Mouse (Mus musculus): ENCODE results near the gene Gcnt2. TPM values are rescaled to one million over a fixed set of nuclear protein-coding genes. Genes with fewer than 3 reads are reported as not detected.
A peak's percentile ranks its signal among the peaks of the same experiment; 100 is the strongest.
"Not testable (repeated sequence)": the region's sequence is repeated elsewhere in the genome, so short reads cannot be mapped to it uniquely, and the experiment has no call there.

The Gcnt2 gene
- polyA plus RNA-seq, 1 experiment from 2014 or later: 6.0 TPM

- 16% methylated on average over 7 of the region's 7 CpGs for WGBS
- no peak for ATAC-seq (ENCODE audit: insufficient number of reproducible peaks, low FRiP score, low TSS enrichment, low read depth)
Measured at GRCm38 (mm10) chr13:40977609-40978008, 118.1 kb downstream of the Gcnt2 start.

GRCm38 (mm10) chr13:40978652-40979051, 119.1 kb downstream of the Gcnt2 start:
- H3K4me1 ChIP-seq: no peaks in the 10 kb centered on the region
- 69% methylated on average over 4 of the region's 4 CpGs for WGBS
- no peaks in the 10 kb centered on the region for H3K36me3 ChIP-seq
- H3K27me3 ChIP-seq: no peaks in the 10 kb centered on the region
- H3K4me3 ChIP-seq (replicated peaks): no peak overlapping the region
- ATAC-seq (ENCODE audit: insufficient number of reproducible peaks, low FRiP score, low TSS enrichment, low read depth): no peak
- no peak overlapping the region for H3K4me2 ChIP-seq (replicated peaks)
- no peak overlapping the region for H3K9ac ChIP-seq
- no peaks in the 10 kb centered on the region for H3K9me3 ChIP-seq (replicated peaks)
- no peak overlapping the region for H3K27ac ChIP-seq (replicated peaks)

More at GRCm38 (mm10) chr13:40977609-40978008, 118.1 kb downstream of the Gcnt2 start:
- Histone ChIP-seq H3K9me3 (replicated peaks) (no peaks in the 10 kb centered on the region), H3K4me1 (no peaks in the 10 kb centered on the region), H3K4me2 (replicated peaks) (no peak overlapping the region), H3K27ac (replicated peaks) (no peak overlapping the region), H3K4me3 (replicated peaks) (no peak overlapping the region), H3K27me3 (no peaks in the 10 kb centered on the region), H3K9ac (no peak overlapping the region), H3K36me3 (no peaks in the 10 kb centered on the region)

GRCm38 (mm10) chr13:40979321-40979720, 119.8 kb downstream of the Gcnt2 start:
- Histone ChIP-seq H3K9me3 (replicated peaks) (no peaks in the 10 kb centered on the region), H3K36me3 (no peaks in the 10 kb centered on the region), H3K4me2 (replicated peaks) (no peak overlapping the region), H3K4me1 (no peaks in the 10 kb centered on the region), H3K4me3 (replicated peaks) (no peak overlapping the region), H3K27ac (replicated peaks) (no peak overlapping the region), H3K9ac (no peak overlapping the region), H3K27me3 (no peaks in the 10 kb centered on the region)
- 53% methylated on average over 2 of the region's 2 CpGs for WGBS
- ATAC-seq (ENCODE audit: insufficient number of reproducible peaks, low FRiP score, low TSS enrichment, low read depth): no peak

- Histone ChIP-seq H3K36me3 (no peaks in the 10 kb centered on the region), H3K9me3 (replicated peaks) (no peaks in the 10 kb centered on the region), H3K27me3 (no peaks in the 10 kb centered on the region), H3K4me3 (replicated peaks) (no peak overlapping the region), H3K4me2 (replicated peaks) (no peak overlapping the region), H3K4me1 (no peaks in the 10 kb centered on the region), H3K27ac (replicated peaks) (no peak overlapping the region), H3K9ac (no peak overlapping the region)
- WGBS: 66% methylated on average over 1 of the region's 1 CpGs
- ATAC-seq (ENCODE audit: insufficient number of reproducible peaks, low FRiP score, low TSS enrichment, low read depth): no peak
Measured at GRCm38 (mm10) chr13:40982759-40983158, 123.2 kb downstream of the Gcnt2 start.

- Histone ChIP-seq H3K9ac (no peak overlapping the region), H3K27ac (replicated peaks) (no peak overlapping the region), H3K27me3 (no peaks in the 10 kb centered on the region), H3K4me1 (no peaks in the 10 kb centered on the region), H3K4me3 (replicated peaks) (no peak overlapping the region), H3K4me2 (replicated peaks) (no peak overlapping the region), H3K36me3 (no peaks in the 10 kb centered on the region), H3K9me3 (replicated peaks) (no peaks in the 10 kb centered on the region)
- WGBS: 90% methylated on average over 5 of the region's 5 CpGs
- ATAC-seq (ENCODE audit: insufficient number of reproducible peaks, low FRiP score, low TSS enrichment, low read depth): no peak
Measured at GRCm38 (mm10) chr13:40986081-40986480, 126.5 kb downstream of the Gcnt2 start.

- H3K27ac ChIP-seq (replicated peaks); H3K4me2 ChIP-seq (replicated peaks); H3K4me3 ChIP-seq (replicated peaks); ATAC-seq (ENCODE audit: insufficient number of reproducible peaks, low FRiP score, low TSS enrichment, low read depth); H3K36me3 ChIP-seq; H3K4me1 ChIP-seq; H3K9me3 ChIP-seq (replicated peaks); H3K9ac ChIP-seq; H3K27me3 ChIP-seq: not testable (repeated sequence)
- 70% methylated on average over 4 of the region's 4 CpGs for WGBS
Measured at GRCm38 (mm10) chr13:40987608-40988303, 128.2 kb downstream of the Gcnt2 start.

GRCm38 (mm10) chr13:40988418-40988817, 128.9 kb downstream of the Gcnt2 start:
- H3K4me3 ChIP-seq (replicated peaks): no peak overlapping the region
- 63% methylated on average over 2 of the region's 2 CpGs for WGBS
- no peak for ATAC-seq (ENCODE audit: insufficient number of reproducible peaks, low FRiP score, low TSS enrichment, low read depth)

GRCm38 (mm10) chr13:40994487-40995263, 135.1 kb downstream of the Gcnt2 start:
- H3K9ac ChIP-seq: no peak overlapping the region
- no peaks in the 10 kb centered on the region for H3K9me3 ChIP-seq (replicated peaks)
- H3K4me2 ChIP-seq (replicated peaks): no peak overlapping the region
- ATAC-seq (ENCODE audit: insufficient number of reproducible peaks, low FRiP score, low TSS enrichment, low read depth): no peak
- no peaks in the 10 kb centered on the region for H3K27me3 ChIP-seq
- no peaks in the 10 kb centered on the region for H3K36me3 ChIP-seq
- H3K27ac ChIP-seq (replicated peaks): 0 out of 2 replicates have a peak overlapping the region, but pooled peaks have one; percentile 17
- 0 out of 2 replicates have a peak, but pooled peaks cover under 1% of the 10 kb centered on the region for H3K4me1 ChIP-seq
- 40% methylated on average over 8 of the region's 8 CpGs for WGBS
- no peak overlapping the region for H3K4me3 ChIP-seq (replicated peaks)

More at GRCm38 (mm10) chr13:40988418-40988817, 128.9 kb downstream of the Gcnt2 start:
- Histone ChIP-seq H3K9me3 (replicated peaks) (no peaks in the 10 kb centered on the region), H3K27ac (replicated peaks) (no peak overlapping the region), H3K27me3 (no peaks in the 10 kb centered on the region), H3K9ac (no peak overlapping the region), H3K4me2 (replicated peaks) (no peak overlapping the region), H3K36me3 (no peaks in the 10 kb centered on the region), H3K4me1 (no peaks in the 10 kb centered on the region)

GRCm38 (mm10) chr13:40998537-40998936, 139.0 kb downstream of the Gcnt2 start:
- H3K36me3 ChIP-seq; H3K4me3 ChIP-seq (replicated peaks); H3K4me2 ChIP-seq (replicated peaks); H3K9me3 ChIP-seq (replicated peaks); ATAC-seq (ENCODE audit: insufficient number of reproducible peaks, low FRiP score, low TSS enrichment, low read depth); H3K9ac ChIP-seq; H3K27me3 ChIP-seq; H3K27ac ChIP-seq (replicated peaks): not testable (repeated sequence)
- WGBS: 92% methylated on average over 5 of the region's 5 CpGs
- H3K4me1 ChIP-seq: peaks cover 16% of the 10 kb centered on the region

GRCm38 (mm10) chr13:41000140-41000925, 140.8 kb downstream of the Gcnt2 start:
- ATAC-seq (ENCODE audit: insufficient number of reproducible peaks, low FRiP score, low TSS enrichment, low read depth): 0 out of 2 replicates have a peak, but pooled peaks have one; percentile 27
- Histone ChIP-seq H3K4me2 (replicated peaks) (peak overlapping the region; percentile 85), H3K27ac (replicated peaks) (peak overlapping the region; percentile 100), H3K36me3 (peaks cover 10% of the 10 kb centered on the region), H3K4me3 (replicated peaks) (peak overlapping the region; percentile 79), H3K4me1 (peaks cover 16% of the 10 kb centered on the region), H3K9ac (peak overlapping the region; percentile 60), H3K9me3 (replicated peaks) (no peaks in the 10 kb centered on the region), H3K27me3 (no peaks in the 10 kb centered on the region)
- whole genome bisulfite sequencing: under 1% methylated on average over 25 of the region's 25 CpGs

Measured in embryonic facial prominence, embryonic 15.5 days (tissue).